Mouse (Mus musculus): ENCODE results near the gene Gba. TPM values are rescaled to one million over a fixed set of nuclear protein-coding genes. Genes with fewer than 3 reads are reported as not detected.

Gene Gba
- polyA plus RNA-seq, 1 experiment from 2014 or later: 34.0 TPM

- peak overlapping the region; percentile 72 to 81 for H3K27ac ChIP-seq (replicated peaks in 1 of 2; ENCODE audit: control insufficient read depth in 1 of 2, insufficient read depth in 1 of 2, low read depth in 2 of 2, low read length in 2 of 2)
- WGBS: 8% methylated on average over 33 of the region's 33 CpGs
- H3K4me3 ChIP-seq (ENCODE audit: control insufficient read depth in 1 of 2, insufficient read depth in 1 of 2, low read depth in 1 of 2, low read length in 2 of 2): peak overlapping the region; percentile 50 to 71
- peaks cover 4 to 9% of the 10 kb centered on the region in 2 experiments for H3K4me1 ChIP-seq (ENCODE audit: control insufficient read depth in 2 of 2, insufficient read depth in 2 of 2, low read length in 2 of 2)
- no peaks in the 10 kb centered on the region for H3K27me3 ChIP-seq (ENCODE audit: control insufficient read depth, insufficient read depth, low read length)
- peak overlapping the region; percentile 82 for H3K9ac ChIP-seq (ENCODE audit: low read length)
- H3K36me3 ChIP-seq (ENCODE audit: control insufficient read depth, insufficient read depth, low read length): no peaks in the 10 kb centered on the region
- no peaks in the 10 kb centered on the region for H3K9me3 ChIP-seq (ENCODE audit: control insufficient read depth, low read length)
- H3K4me2 ChIP-seq (ENCODE audit: low read length): peak overlapping the region; percentile 84
- ATAC-seq (ENCODE audit: insufficient number of reproducible peaks, insufficient read depth, low FRiP score, low read depth): peak; percentile 93
Observed at GRCm38 (mm10) chr3:89195979-89196877, 6.5 kb upstream of the Gba start.

GRCm38 (mm10) chr3:89199839-89200238 is 2.9 kb upstream of the Gba start:
- H3K36me3 ChIP-seq (ENCODE audit: control insufficient read depth, insufficient read depth, low read length): peaks cover 9% of the 10 kb centered on the region
- H3K4me1 ChIP-seq (ENCODE audit: control insufficient read depth in 2 of 2, insufficient read depth in 2 of 2, low read length in 2 of 2): peaks cover 8 to 13% of the 10 kb centered on the region in 2 experiments
- H3K4me2 ChIP-seq (ENCODE audit: low read length): no peak overlapping the region
- ATAC-seq (ENCODE audit: insufficient number of reproducible peaks, insufficient read depth, low FRiP score, low read depth): no peak
- H3K4me3 ChIP-seq (ENCODE audit: control insufficient read depth in 1 of 2, insufficient read depth in 1 of 2, low read depth in 1 of 2, low read length in 2 of 2): no peak overlapping the region
- H3K27ac ChIP-seq (replicated peaks in 1 of 2; ENCODE audit: control insufficient read depth in 1 of 2, insufficient read depth in 1 of 2, low read depth in 2 of 2, low read length in 2 of 2): no peak overlapping the region
- no peaks in the 10 kb centered on the region for H3K9me3 ChIP-seq (ENCODE audit: control insufficient read depth, low read length)
- H3K27me3 ChIP-seq (ENCODE audit: control insufficient read depth, insufficient read depth, low read length): no peaks in the 10 kb centered on the region
- no peak overlapping the region for H3K9ac ChIP-seq (ENCODE audit: low read length)
- 76% methylated on average over 3 of the region's 3 CpGs for WGBS

DNA sequence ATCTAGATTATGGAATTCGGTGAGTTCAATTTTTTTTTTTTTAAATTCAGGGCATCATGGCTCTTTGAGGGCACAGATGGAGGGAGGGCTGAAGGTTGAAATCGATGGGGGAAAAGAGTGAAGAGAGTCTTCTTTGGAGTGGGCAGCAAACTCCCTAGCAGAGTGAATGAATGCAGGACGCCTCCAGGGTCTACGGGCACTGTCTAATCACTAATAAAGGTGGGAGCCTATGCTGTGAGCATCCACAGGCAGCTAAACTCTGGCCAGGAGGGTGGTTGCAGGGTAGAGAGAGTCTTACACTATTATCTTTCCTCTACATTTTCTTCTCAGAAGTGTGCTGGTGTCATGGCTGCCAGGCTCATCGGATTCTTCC is 400 bp downstream of the Gba start:
- no peak for ATAC-seq (ENCODE audit: insufficient number of reproducible peaks, insufficient read depth, low FRiP score, low read depth)
- H3K27me3 ChIP-seq (ENCODE audit: control insufficient read depth, insufficient read depth, low read length): no peaks in the 10 kb centered on the region
- WGBS: 26% methylated on average over 5 of the region's 5 CpGs
- H3K4me3 ChIP-seq (ENCODE audit: control insufficient read depth in 1 of 2, insufficient read depth in 1 of 2, low read depth in 1 of 2, low read length in 2 of 2): peak overlapping the region; percentile 58 to 61
- H3K4me1 ChIP-seq (ENCODE audit: control insufficient read depth in 2 of 2, insufficient read depth in 2 of 2, low read length in 2 of 2): peaks cover 4% of the 10 kb centered on the region in 2 experiments; a peak in 3 of 4 replicates
- H3K9me3 ChIP-seq (ENCODE audit: control insufficient read depth, low read length): no peaks in the 10 kb centered on the region
- peak overlapping the region; percentile 74 for H3K4me2 ChIP-seq (ENCODE audit: low read length)
- H3K36me3 ChIP-seq (ENCODE audit: control insufficient read depth, insufficient read depth, low read length): peaks cover 42% of the 10 kb centered on the region
- H3K9ac ChIP-seq (ENCODE audit: low read length): peak overlapping the region; percentile 69
- peak overlapping the region in 1 of 2 experiments; percentile 29; a peak in 1 of 4 replicates for H3K27ac ChIP-seq (replicated peaks in 1 of 2; ENCODE audit: control insufficient read depth in 1 of 2, insufficient read depth in 1 of 2, low read depth in 2 of 2, low read length in 2 of 2)

DNA sequence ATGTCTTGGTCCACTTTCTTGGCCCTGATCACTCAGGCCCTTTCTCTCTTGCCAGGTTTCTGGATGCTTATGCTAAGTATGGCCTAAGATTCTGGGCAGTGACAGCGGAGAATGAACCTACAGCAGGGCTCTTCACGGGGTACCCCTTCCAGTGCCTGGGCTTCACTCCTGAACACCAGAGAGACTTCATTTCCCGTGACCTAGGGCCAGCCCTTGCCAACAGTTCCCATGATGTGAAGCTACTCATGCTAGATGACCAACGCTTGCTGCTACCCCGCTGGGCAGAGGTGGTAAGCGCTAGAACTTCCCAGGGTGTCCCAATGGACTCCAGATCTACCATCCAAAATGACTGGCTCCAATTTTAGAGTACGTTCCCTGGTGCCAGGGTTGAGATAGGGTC is 3.4 kb downstream of the Gba start:
- peaks cover 4% of the 10 kb centered on the region in 2 experiments; a peak in 3 of 4 replicates for H3K4me1 ChIP-seq (ENCODE audit: control insufficient read depth in 2 of 2, insufficient read depth in 2 of 2, low read length in 2 of 2)
- WGBS: 89% methylated on average over 7 of the region's 7 CpGs
- no peak for ATAC-seq (ENCODE audit: insufficient number of reproducible peaks, insufficient read depth, low FRiP score, low read depth)
- peaks cover 67% of the 10 kb centered on the region for H3K36me3 ChIP-seq (ENCODE audit: control insufficient read depth, insufficient read depth, low read length)
- no peaks in the 10 kb centered on the region for H3K9me3 ChIP-seq (ENCODE audit: control insufficient read depth, low read length)
- no peak overlapping the region for H3K27ac ChIP-seq (replicated peaks in 1 of 2; ENCODE audit: control insufficient read depth in 1 of 2, insufficient read depth in 1 of 2, low read depth in 2 of 2, low read length in 2 of 2)
- no peak overlapping the region for H3K9ac ChIP-seq (ENCODE audit: low read length)
- H3K4me3 ChIP-seq (ENCODE audit: control insufficient read depth in 1 of 2, insufficient read depth in 1 of 2, low read depth in 1 of 2, low read length in 2 of 2): no peak overlapping the region
- H3K4me2 ChIP-seq (ENCODE audit: low read length): no peak overlapping the region
- no peaks in the 10 kb centered on the region for H3K27me3 ChIP-seq (ENCODE audit: control insufficient read depth, insufficient read depth, low read length)

GRCm38 (mm10) chr3:89206695-89207094 is 4.0 kb downstream of the Gba start:
- 83% methylated on average over 2 of the region's 2 CpGs for WGBS
- ATAC-seq (ENCODE audit: insufficient number of reproducible peaks, insufficient read depth, low FRiP score, low read depth): no peak
- no peak overlapping the region for H3K27ac ChIP-seq (replicated peaks in 1 of 2; ENCODE audit: control insufficient read depth in 1 of 2, insufficient read depth in 1 of 2, low read depth in 2 of 2, low read length in 2 of 2)
- no peaks in the 10 kb centered on the region for H3K27me3 ChIP-seq (ENCODE audit: control insufficient read depth, insufficient read depth, low read length)
- no peak overlapping the region for H3K9ac ChIP-seq (ENCODE audit: low read length)
- peaks cover 70% of the 10 kb centered on the region for H3K36me3 ChIP-seq (ENCODE audit: control insufficient read depth, insufficient read depth, low read length)
- no peak overlapping the region for H3K4me3 ChIP-seq (ENCODE audit: control insufficient read depth in 1 of 2, insufficient read depth in 1 of 2, low read depth in 1 of 2, low read length in 2 of 2)
- H3K9me3 ChIP-seq (ENCODE audit: control insufficient read depth, low read length): no peaks in the 10 kb centered on the region
- no peak overlapping the region for H3K4me2 ChIP-seq (ENCODE audit: low read length)
- peaks cover 4% of the 10 kb centered on the region in 2 experiments; a peak in 3 of 4 replicates for H3K4me1 ChIP-seq (ENCODE audit: control insufficient read depth in 2 of 2, insufficient read depth in 2 of 2, low read length in 2 of 2)

DNA sequence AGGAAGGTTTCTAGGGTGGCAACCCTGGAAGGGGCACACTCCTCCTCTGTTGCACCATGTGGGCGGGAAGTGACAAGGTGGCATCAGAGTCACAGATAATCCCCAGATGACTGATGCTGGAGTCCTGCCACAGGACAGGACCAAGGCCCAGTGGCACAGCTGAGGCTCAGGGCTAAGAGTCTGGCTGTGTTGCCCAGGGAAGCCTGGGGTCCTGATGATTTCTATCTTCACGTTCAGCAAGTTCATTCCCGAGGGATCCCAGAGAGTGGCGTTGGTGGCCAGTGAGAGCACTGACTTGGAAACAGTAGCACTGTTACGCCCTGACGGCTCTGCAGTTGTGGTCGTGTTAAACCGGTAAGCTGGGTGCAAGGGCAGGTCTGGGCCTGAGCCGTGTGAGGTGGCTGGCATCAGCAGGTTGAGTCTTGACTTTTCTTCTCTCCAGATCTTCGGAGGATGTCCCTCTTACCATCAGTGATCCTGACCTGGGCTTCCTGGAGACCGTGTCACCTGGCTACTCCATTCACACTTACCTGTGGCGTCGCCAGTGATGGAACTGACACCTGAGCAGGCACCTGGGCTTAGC is 5.4 kb downstream of the Gba start:
- Histone ChIP-seq H3K4me3 (ENCODE audit: control insufficient read depth in 1 of 2, insufficient read depth in 1 of 2, low read depth in 1 of 2, low read length in 2 of 2) (no peak overlapping the region), H3K9ac (ENCODE audit: low read length) (no peak overlapping the region), H3K4me2 (ENCODE audit: low read length) (no peak overlapping the region), H3K9me3 (ENCODE audit: control insufficient read depth, low read length) (no peaks in the 10 kb centered on the region), H3K4me1 (ENCODE audit: control insufficient read depth in 2 of 2, insufficient read depth in 2 of 2, low read length in 2 of 2) (peaks cover 3 to 11% of the 10 kb centered on the region in 2 experiments; a peak in 3 of 4 replicates), H3K27ac (replicated peaks in 1 of 2; ENCODE audit: control insufficient read depth in 1 of 2, insufficient read depth in 1 of 2, low read depth in 2 of 2, low read length in 2 of 2) (no peak overlapping the region), H3K27me3 (ENCODE audit: control insufficient read depth, insufficient read depth, low read length) (no peaks in the 10 kb centered on the region), H3K36me3 (ENCODE audit: control insufficient read depth, insufficient read depth, low read length) (peaks cover 73% of the 10 kb centered on the region)
- ATAC-seq (ENCODE audit: insufficient number of reproducible peaks, insufficient read depth, low FRiP score, low read depth): no peak
- WGBS: 88% methylated on average over 13 of the region's 13 CpGs

- Histone ChIP-seq H3K36me3 (ENCODE audit: control insufficient read depth, insufficient read depth, low read length) (peaks cover 73% of the 10 kb centered on the region), H3K9me3 (ENCODE audit: control insufficient read depth, low read length) (no peaks in the 10 kb centered on the region), H3K27me3 (ENCODE audit: control insufficient read depth, insufficient read depth, low read length) (no peaks in the 10 kb centered on the region), H3K4me3 (ENCODE audit: control insufficient read depth in 1 of 2, insufficient read depth in 1 of 2, low read depth in 1 of 2, low read length in 2 of 2) (no peak overlapping the region), H3K27ac (replicated peaks in 1 of 2; ENCODE audit: control insufficient read depth in 1 of 2, insufficient read depth in 1 of 2, low read depth in 2 of 2, low read length in 2 of 2) (no peak overlapping the region), H3K4me2 (ENCODE audit: low read length) (no peak overlapping the region), H3K9ac (ENCODE audit: low read length) (no peak overlapping the region), H3K4me1 (ENCODE audit: control insufficient read depth in 2 of 2, insufficient read depth in 2 of 2, low read length in 2 of 2) (peaks cover 0 to 8% of the 10 kb centered on the region in 2 experiments; a peak in 2 of 4 replicates)
- no peak for ATAC-seq (ENCODE audit: insufficient number of reproducible peaks, insufficient read depth, low FRiP score, low read depth)
- WGBS: 86% methylated on average over 6 of the region's 6 CpGs
Observed at GRCm38 (mm10) chr3:89208736-89209135, 6.0 kb downstream of the Gba start.
